Mouse (Mus musculus) ovary, adult 2 months (tissue): ENCODE data around the gene Eya2. TPM values are rescaled to one million over a fixed set of nuclear protein-coding genes. Genes with fewer than 3 reads are reported as not detected.

Experiments used
- polyA plus RNA-seq: library from polyadenylated mRNA; depleted of rRNA; stranded (reverse); fragments of >200 nt; gene quantifications from 2 replicates; pipeline ENCODE4 v1.2.3, GENCODE M21; 2012; rRNA removed

Gene Eya2
- polyA plus RNA-seq, result 74.6 and 106 TPM in 2 replicates

DNA sequence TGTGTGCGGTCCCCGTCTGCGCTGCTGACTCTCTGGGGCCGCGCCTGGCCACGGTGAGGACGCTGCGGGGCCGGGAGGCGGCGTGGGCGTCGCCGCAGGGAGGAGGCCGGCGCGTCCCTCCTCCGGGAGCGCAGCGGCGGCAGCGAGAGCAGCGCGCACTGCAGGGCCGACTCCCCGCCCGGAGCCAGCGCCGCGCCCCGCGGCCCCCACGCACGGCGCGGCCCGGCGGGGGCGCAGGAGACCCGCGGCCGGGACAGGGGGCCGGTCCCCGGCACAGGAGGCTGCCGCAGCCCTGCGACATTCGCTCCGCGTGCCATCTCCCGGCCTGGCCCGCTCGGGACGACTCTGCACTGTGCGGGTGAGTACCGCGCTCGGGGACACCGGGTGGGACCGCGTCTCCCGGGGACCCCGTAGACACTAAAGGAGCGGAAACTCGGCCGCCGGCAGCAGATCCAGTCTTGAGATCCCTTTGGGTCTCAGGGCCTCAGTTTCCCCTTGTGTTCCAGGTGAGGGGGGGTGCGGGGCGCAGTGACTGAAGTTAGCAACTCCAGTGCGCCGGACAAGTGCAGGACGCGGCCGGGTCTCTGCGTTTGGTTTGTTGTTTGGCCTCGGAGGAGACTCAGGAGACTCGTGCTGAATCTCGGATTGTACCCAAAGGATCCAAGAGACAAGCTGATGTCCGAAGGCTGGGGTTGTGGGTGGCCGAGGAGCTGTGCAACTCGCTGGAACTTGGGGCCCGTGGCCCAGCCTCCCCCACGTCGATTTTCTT, at the start of gene Eya2:
Gene Eya2 (plus strand): TSS at position 126 of the 769 bp plus-strand sequence.

Other genes starting within 250 kb of the Eya2 start
- 0.33 TPM in 1 of 2 replicates, not detected in the other for gene Zfp663, start 226.3 kb upstream of the Eya2 start, polyA plus RNA-seq
- 6.4 and 7.4 TPM in 2 replicates for gene Zfp334, start 206.8 kb upstream of the Eya2 start, polyA plus RNA-seq
- 0.26 and 0.36 TPM in 2 replicates for gene Ocstamp, start 194.6 kb upstream of the Eya2 start, polyA plus RNA-seq
- 1.8 and 3.1 TPM in 2 replicates for gene Slc13a3, start 121.8 kb upstream of the Eya2 start, polyA plus RNA-seq
- gene Trp53rka, start 101.7 kb upstream of the Eya2 start, polyA plus RNA-seq, result 34.7 and 38.2 TPM in 2 replicates
- 10.3 and 11.4 TPM in 2 replicates for gene Slc2a10, start 91.2 kb upstream of the Eya2 start, polyA plus RNA-seq